Mouse (Mus musculus) CH12.LX (cell line): ENCODE measurements around the gene Vps26b. TPM values are rescaled to one million over a fixed set of nuclear protein-coding genes. Genes with fewer than 3 reads are reported as not detected.

ENCODE experiments used
- DNase-seq: peaks from one replicate; pipeline ENCODE4 v3.0.0-alpha.2; 2013; ENCODE audit errors: extremely low read depth
- H3K27ac ChIP-seq: 2 replicates; pipeline ENCODE4 v1.5.1; 2012; ENCODE audit warnings: low read depth, mild to moderate bottlenecking, control low read depth, moderate library complexity; ENCODE audit not compliant: insufficient read depth
- H3K27me3 ChIP-seq: replicated peaks from 2 replicates; pipeline ENCODE3; 2012; ENCODE audit warnings: inconsistent platforms
- H3K36me3 ChIP-seq, 2 experiments: replicated peaks in 1 of 2; 2 replicates each; pipeline versions ENCODE3 to v1.6.1; 2012; ENCODE audit warnings: inconsistent platforms in 1 of 2, low read length in 1 of 2, mild to moderate bottlenecking in 1 of 2, mixed read lengths in 1 of 2, moderate library complexity in 1 of 2; ENCODE audit not compliant: control insufficient read depth in 1 of 2, insufficient read depth in 1 of 2
- H3K4me1 ChIP-seq, 2 experiments: 2 replicates each; pipeline ENCODE4 v1.6.1; 2012; ENCODE audit warnings: inconsistent platforms in 1 of 2, moderate library complexity in 1 of 2; ENCODE audit not compliant: insufficient read depth in 2 of 2, control insufficient read depth in 1 of 2
- H3K4me2 ChIP-seq: 2 replicates; pipeline ENCODE4 v1.6.1; 2012; ENCODE audit warnings: low read depth, mild to moderate bottlenecking, control low read depth; ENCODE audit not compliant: poor library complexity, insufficient read depth, severe bottlenecking
- H3K4me3 ChIP-seq, 3 experiments: fragments of 150-350 bp in 1 of 3; sonication (generic) in 1 of 3; replicated peaks in 1 of 3; 2 replicates each; pipeline versions ENCODE3 to v1.5.1; 2011 to 2012; ENCODE audit warnings: low read depth in 2 of 3, low read length in 2 of 3, mild to moderate bottlenecking in 2 of 3, moderate library complexity in 2 of 3, control low read depth in 1 of 3, improper control_type of control experiment in 1 of 3, inconsistent platforms in 1 of 3, mixed read lengths in 1 of 3; ENCODE audit not compliant: poor library complexity in 1 of 3
- H3K79me2 ChIP-seq: replicated peaks from 2 replicates; pipeline ENCODE4 v1.6.1; 2012; ENCODE audit warnings: mild to moderate bottlenecking, moderate library complexity; ENCODE audit not compliant: control insufficient read depth, poor library complexity, insufficient read depth, severe bottlenecking; ENCODE audit errors: extremely low read depth
- H3K9ac ChIP-seq: 2 replicates; pipeline ENCODE4 v1.6.1; 2012; ENCODE audit warnings: low read depth, mild to moderate bottlenecking, control low read depth, moderate library complexity; ENCODE audit not compliant: insufficient read depth
- H3K9me3 ChIP-seq: replicated peaks from 2 replicates; pipeline ENCODE3; 2012; ENCODE audit warnings: low read length, inconsistent platforms, mixed read lengths
- CHD1 ChIP-seq: IDR thresholded peaks from 2 replicates; pipeline ENCODE4 v1.6.1; 2012; ENCODE audit warnings: low read depth, low read length, improper control_type of control experiment, inconsistent platforms
- CHD2 ChIP-seq: IDR thresholded peaks from 2 replicates; pipeline ENCODE4 v1.6.1; 2011; ENCODE audit warnings: low read length, improper control_type of control experiment
- E2F4 ChIP-seq: IDR thresholded peaks from 2 replicates; pipeline ENCODE4 v1.6.1; 2011; ENCODE audit warnings: low read depth, low read length, improper control_type of control experiment; ENCODE audit not compliant: insufficient replicate concordance
- ELF1 ChIP-seq: IDR thresholded peaks from 2 replicates; pipeline ENCODE4 v1.6.1; 2014; ENCODE audit warnings: low read depth, mild to moderate bottlenecking, inconsistent platforms, low read length, improper control_type of control experiment
- EP300 ChIP-seq: IDR thresholded peaks from 2 replicates; pipeline ENCODE4 v1.6.1; 2011; ENCODE audit warnings: low read length, improper control_type of control experiment
- ETS1 ChIP-seq: conservative IDR thresholded peaks from 2 replicates; pipeline ENCODE4 v1.6.1; 2012; ENCODE audit warnings: low read depth, mild to moderate bottlenecking, inconsistent platforms, low read length, improper control_type of control experiment, moderate library complexity
- HCFC1 ChIP-seq: IDR thresholded peaks from 2 replicates; pipeline ENCODE4 v1.6.1; 2012; ENCODE audit warnings: low read depth, mild to moderate bottlenecking, inconsistent platforms, low read length, improper control_type of control experiment
- IRF4 ChIP-seq: IDR thresholded peaks from 2 replicates; pipeline ENCODE4 v1.6.1; 2014; ENCODE audit warnings: low read depth, mild to moderate bottlenecking, inconsistent platforms, low read length, improper control_type of control experiment
- JUN ChIP-seq: IDR thresholded peaks from 2 replicates; pipeline ENCODE4 v1.6.1; 2011; ENCODE audit warnings: low read depth, mild to moderate bottlenecking, low read length, improper control_type of control experiment, moderate library complexity; ENCODE audit not compliant: insufficient read depth
- JUND ChIP-seq: conservative IDR thresholded peaks from 2 replicates; pipeline ENCODE4 v1.6.1; 2011; ENCODE audit warnings: low read depth, low read length, improper control_type of control experiment
- KAT2A ChIP-seq: IDR thresholded peaks from 2 replicates; pipeline ENCODE4 v1.6.1; 2012; ENCODE audit warnings: low read length, improper control_type of control experiment, inconsistent platforms; ENCODE audit not compliant: insufficient replicate concordance
- MAFK ChIP-seq: IDR thresholded peaks from 2 replicates; pipeline ENCODE4 v1.6.1; 2011; ENCODE audit warnings: low read length, improper control_type of control experiment; ENCODE audit not compliant: insufficient replicate concordance
- MAX ChIP-seq: IDR thresholded peaks from 2 replicates; pipeline ENCODE4 v1.6.1; 2011; ENCODE audit warnings: low read length, improper control_type of control experiment
- MAZ ChIP-seq: IDR thresholded peaks from 2 replicates; pipeline ENCODE4 v1.6.1; 2012; ENCODE audit warnings: low read depth, mild to moderate bottlenecking, inconsistent platforms, low read length, improper control_type of control experiment, moderate library complexity
- MEF2A ChIP-seq: IDR thresholded peaks from 2 replicates; pipeline ENCODE4 v1.6.1; 2014; ENCODE audit warnings: low read depth, mild to moderate bottlenecking, inconsistent platforms, low read length, improper control_type of control experiment, borderline replicate concordance
- MYC ChIP-seq: IDR thresholded peaks from 2 replicates; pipeline ENCODE4 v1.6.1; 2011; ENCODE audit warnings: low read depth, mild to moderate bottlenecking, improper control_type of control experiment, low read length
- NRF1 ChIP-seq: IDR thresholded peaks from 2 replicates; pipeline ENCODE4 v1.6.1; 2014; ENCODE audit warnings: low read depth, mild to moderate bottlenecking, inconsistent platforms, low read length, improper control_type of control experiment, moderate library complexity
- PAX5 ChIP-seq: IDR thresholded peaks from 2 replicates; pipeline ENCODE4 v1.6.1; 2012; ENCODE audit warnings: low read length, inconsistent platforms, mixed read lengths
- POLR2A ChIP-seq: IDR thresholded peaks from 2 replicates; pipeline ENCODE4 v1.6.1; 2011; ENCODE audit warnings: low read depth, mild to moderate bottlenecking, improper control_type of control experiment, low read length
- SIN3A ChIP-seq: IDR thresholded peaks from 2 replicates; pipeline ENCODE4 v1.6.1; 2012; ENCODE audit warnings: low read length, improper control_type of control experiment, inconsistent platforms
- SMC3 ChIP-seq: IDR thresholded peaks from 2 replicates; pipeline ENCODE4 v1.6.1; 2011; ENCODE audit warnings: low read depth, low read length, improper control_type of control experiment
- TCF12 ChIP-seq: IDR thresholded peaks from 2 replicates; pipeline ENCODE4 v1.6.1; 2014; ENCODE audit warnings: low read depth, mild to moderate bottlenecking, inconsistent platforms, low read length, improper control_type of control experiment
- USF1 ChIP-seq: IDR thresholded peaks from 2 replicates; pipeline ENCODE4 v1.6.1; 2014; ENCODE audit warnings: low read depth, mild to moderate bottlenecking, inconsistent platforms, low read length, improper control_type of control experiment
- ZC3H11A ChIP-seq: IDR thresholded peaks from 2 replicates; pipeline ENCODE4 v1.6.1; 2012; ENCODE audit warnings: low read depth, mild to moderate bottlenecking, inconsistent platforms, low read length, improper control_type of control experiment
- ZKSCAN1 ChIP-seq: IDR thresholded peaks from 2 replicates; pipeline ENCODE4 v1.6.1; 2012; ENCODE audit warnings: low read depth, inconsistent platforms, low read length, improper control_type of control experiment, borderline replicate concordance
- ZNF384 ChIP-seq: IDR thresholded peaks from 2 replicates; pipeline ENCODE4 v1.6.1; 2012; ENCODE audit warnings: low read depth, low read length, improper control_type of control experiment, inconsistent platforms
- dilution Hi-C: fragments of 300-500 bp; cut with MboI; formaldehyde crosslinking; loops from 2 replicates; pipeline ENCODE4 v1.14.3; 2020; ENCODE audit warnings: low sequenced_read_pairs; ENCODE audit not compliant: extremely low pct_unique_long_range_greater_than_20kb, extremely low pct_ligation_motif_present
- in situ Hi-C: fragments of 300-500 bp; cut with MboI; formaldehyde crosslinking; loops from 3 replicates; pipeline ENCODE4 v1.14.3; 2019; ENCODE audit warnings: low sequenced_read_pairs, low pct_ligation_motif_present, low pct_unique_long_range_greater_than_20kb, mixed read lengths
- polyA plus RNA-seq: library from polyadenylated mRNA; unstranded; fragments of >175 nt; gene quantifications from 2 replicates; pipeline ENCODE4 v1.2.1, GENCODE M21; 2012; ENCODE audit warnings: low read depth; ENCODE audit not compliant: insufficient read length
- total RNA-seq, 2 experiments: library from RNA; depleted of rRNA; stranded (reverse); fragments of 300-350 nt in 1 of 2; fragments of >200 nt in 1 of 2; gene quantifications; 2 replicates each; pipeline ENCODE4 v1.2.3; 2012 to 2014

Vps26b gene
- total and polyA plus RNA-seq, 3 experiments: 16.6 to 33.8 (median 21.0) TPM

DNA sequence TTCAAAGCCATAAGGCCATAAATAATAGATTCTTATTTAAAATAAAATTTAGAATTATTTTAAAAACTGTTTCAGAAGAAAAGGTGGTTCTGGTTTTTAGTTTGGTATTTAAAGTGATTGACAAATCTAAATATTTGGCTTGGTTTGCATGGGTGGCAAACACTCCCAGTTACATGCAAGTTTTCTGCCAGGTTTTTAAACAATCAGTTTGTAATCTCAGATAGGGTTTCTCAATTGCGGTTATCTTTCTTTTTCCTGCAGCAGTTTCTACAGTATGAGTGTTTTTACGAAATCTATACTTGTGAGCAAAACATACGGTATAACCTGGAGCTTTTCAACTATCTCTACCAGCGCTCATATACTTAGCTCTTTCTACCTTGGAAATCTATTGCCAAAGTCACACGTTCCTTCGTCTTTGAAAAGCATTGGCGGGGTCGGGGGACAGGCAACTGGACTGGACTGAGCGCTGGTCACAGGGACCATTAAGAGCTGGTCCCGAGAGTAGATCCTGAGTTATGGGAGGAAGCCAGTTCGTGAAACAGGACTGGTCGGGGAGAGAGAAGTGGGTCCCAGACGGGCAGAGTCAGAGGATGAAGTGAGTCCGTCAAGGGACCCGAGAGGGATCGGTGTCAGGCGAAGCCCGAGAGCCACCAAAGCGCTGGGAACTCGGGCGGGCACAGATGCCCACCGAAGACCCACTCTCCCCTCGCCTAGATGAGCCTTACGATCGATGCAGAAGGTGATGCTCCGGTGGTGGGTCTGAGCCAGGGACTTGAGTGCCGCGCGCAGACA, 31.0 kb downstream of the Vps26b start:
- peak overlapping the region; percentile 19 for H3K4me2 ChIP-seq
- H3K9me3 ChIP-seq: no peaks in the 10 kb centered on the region
- H3K27me3 ChIP-seq: no peaks in the 10 kb centered on the region
- dilution Hi-C loops: no loop called here
- peak overlapping the region; percentile 77 for H3K9ac ChIP-seq
- no peak for DNase-seq
- peak overlapping the region; percentile 73 to 98 (median 80) for H3K4me3 ChIP-seq
- TF ChIP-seq MEF2A (0 out of 2 replicates have a peak, but pooled peaks have one; percentile 2), JUN (no peak), IRF4 (no peak; the same call in 1 of the 2 replicates), CHD2 (no peak), MAX (no peak), USF1 (no peak), SIN3A (no peak; the same call in 1 of the 2 replicates), ZNF384 (no peak), ELF1 (no peak), TCF12 (no peak), JUND (no peak), MAZ (no peak), POLR2A (no peak), EP300 (no peak), KAT2A (no peak), CHD1 (peak; percentile 19; the same call in 1 of the 2 replicates), NRF1 (peak; percentile 6; the same call in 1 of the 2 replicates), HCFC1 (no peak), SMC3 (no peak), ZKSCAN1 (no peak), ZC3H11A (no peak), MYC (no peak)
- TF ChIP-seq, all 38 proteins: peak for 3
- Histone ChIP-seq H3K4me1 (peaks cover 6 to 34% of the 10 kb centered on the region in 2 experiments; a peak in 2 of 4 replicates), H3K27ac (peak overlapping the region; percentile 17; the same call in 1 of the 2 replicates), H3K79me2 (peaks cover 32% of the 10 kb centered on the region), H3K36me3 (peaks cover 14 to 26% of the 10 kb centered on the region in 2 experiments)
- in situ Hi-C loops: no loop called here

- peaks cover 6 to 34% of the 10 kb centered on the region in 2 experiments; a peak in 2 of 4 replicates for H3K4me1 ChIP-seq
- dilution Hi-C loops: no loop called here
- H3K4me3 ChIP-seq: no peak overlapping the region
- peaks cover 0 to 18% of the 10 kb centered on the region in 2 experiments for H3K36me3 ChIP-seq
- H3K79me2 ChIP-seq: peaks cover 32% of the 10 kb centered on the region
- in situ Hi-C loops: no loop called here
- H3K4me2 ChIP-seq: peak overlapping the region; percentile 54
- no peak for TF ChIP-seq ETS1
- no peak for TF ChIP-seq ZC3H11A
- no peak for TF ChIP-seq E2F4
- no peak for TF ChIP-seq PAX5
- no peak for TF ChIP-seq MYC
- TF ChIP-seq NRF1: no peak
- no peak for TF ChIP-seq MAFK
- TF ChIP-seq SMC3: no peak
- H3K27me3 ChIP-seq: no peaks in the 10 kb centered on the region
- no peak overlapping the region for H3K27ac ChIP-seq
- DNase-seq: no peak
- no peaks in the 10 kb centered on the region for H3K9me3 ChIP-seq
- no peak overlapping the region; the same call in 1 of the 2 replicates for H3K9ac ChIP-seq
Measured at GRCm38 (mm10) chr9:26997501-26997900, 32.4 kb downstream of the Vps26b start.
